Mouse (Mus musculus) neural tube, embryonic 11.5 days (tissue): ENCODE results near the gene H2afv. TPM values are rescaled to one million over a fixed set of nuclear protein-coding genes. Genes with fewer than 3 reads are reported as not detected.

Source experiments
- ATAC-seq: fragments of 200-750 bp; cut with Nextera tagmentation; 2 replicates; pipeline ENCODE4 v1.8.0; 2017; ENCODE audit warnings: moderate number of reproducible peaks, mild to moderate bottlenecking, moderate TSS enrichment, moderate library complexity; ENCODE audit not compliant: insufficient read depth, low FRiP score, low TSS enrichment
- DNase-seq: peaks from one replicate; pipeline ENCODE4 v3.0.0-alpha.2; 2015; ENCODE audit warnings: low spot score
- H3K27ac ChIP-seq: fragments of 300-500 bp; sonication (generic); 2 replicates; pipeline ENCODE4 v1.5.1; 2014; ENCODE audit warnings: low read depth, mild to moderate bottlenecking, low read length
- H3K27me3 ChIP-seq: fragments of 300-500 bp; sonication (generic); 2 replicates; pipeline ENCODE4 v1.6.1; 2014; ENCODE audit warnings: mild to moderate bottlenecking, low read length, mixed read lengths; ENCODE audit not compliant: control insufficient read depth, insufficient read depth
- H3K36me3 ChIP-seq: fragments of 300-500 bp; sonication (generic); 2 replicates; pipeline ENCODE4 v1.6.1; 2014; ENCODE audit warnings: mild to moderate bottlenecking, low read length, moderate library complexity, mixed read lengths; ENCODE audit not compliant: control insufficient read depth, insufficient read depth
- H3K4me1 ChIP-seq: fragments of 300-500 bp; sonication (generic); 2 replicates; pipeline ENCODE4 v1.6.1; 2014; ENCODE audit warnings: low read length, mixed read lengths; ENCODE audit not compliant: control insufficient read depth, insufficient read depth
- H3K4me2 ChIP-seq: fragments of 300-500 bp; sonication (generic); 2 replicates; pipeline ENCODE4 v1.6.1; 2014; ENCODE audit warnings: low read depth, mild to moderate bottlenecking, moderate library complexity
- H3K4me3 ChIP-seq: fragments of 300-500 bp; sonication (generic); 2 replicates; pipeline ENCODE4 v1.5.1; 2014; ENCODE audit warnings: low read depth, low read length
- H3K9ac ChIP-seq: fragments of 300-500 bp; sonication (generic); 2 replicates; pipeline ENCODE4 v1.6.1; 2014; ENCODE audit warnings: mild to moderate bottlenecking, low read length
- H3K9me3 ChIP-seq: fragments of 300-500 bp; sonication (generic); 2 replicates; pipeline ENCODE4 v1.6.1; 2016; ENCODE audit warnings: low read length; ENCODE audit not compliant: control insufficient read depth
- WGBS: fragments of 180-500 bp; shearing (Covaris S2); extraction: QIAGEN DNeasy Blood & Tissue Kit; methylation state at CpG from one replicate; pipeline ENCODE4 v1.1.7; 2014; 5-methylcytosine and 5-hydroxymethylcytosine counted together
- polyA plus RNA-seq: library from polyadenylated mRNA; unstranded; fragments of >200 nt; fragmentation: Nextera tagmentation; extraction: Ambion mirVana; gene quantifications from 2 replicates; pipeline ENCODE4 v1.2.1, GENCODE M21; 2014

H2afv gene
- polyA plus RNA-seq, 1 experiment from 2014 or later: 762 TPM

DNA sequence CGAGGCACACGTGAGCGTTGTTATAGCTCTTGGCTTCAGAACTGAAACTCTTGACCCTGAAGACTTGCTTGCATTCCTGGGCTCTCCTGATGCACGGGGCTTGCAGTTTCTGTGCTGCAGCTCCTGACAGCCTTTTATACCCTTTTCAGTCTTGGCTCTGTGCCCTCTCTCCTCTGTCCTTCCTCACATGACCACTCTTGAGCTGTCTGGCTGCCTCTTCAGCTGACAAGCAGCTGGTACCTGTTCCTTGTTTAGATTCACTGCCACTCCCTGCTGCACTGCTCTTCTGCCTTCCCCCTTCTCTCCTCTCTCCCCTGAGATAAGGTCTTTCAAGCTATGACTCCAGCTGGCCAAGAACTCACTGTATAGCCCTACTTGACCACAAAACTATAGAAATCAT, 3.2 kb upstream of the H2afv start:
- H3K9me3 ChIP-seq: no peaks in the 10 kb centered on the region
- H3K36me3 ChIP-seq: no peaks in the 10 kb centered on the region
- H3K27ac ChIP-seq: no peak overlapping the region
- no peak overlapping the region for H3K4me2 ChIP-seq
- WGBS: 91% methylated on average over 4 of the region's 4 CpGs
- ATAC-seq: no peak
- no peak overlapping the region for H3K9ac ChIP-seq
- H3K27me3 ChIP-seq: no peaks in the 10 kb centered on the region
- 0 out of 2 replicates have a peak, but pooled peaks cover 3% of the 10 kb centered on the region for H3K4me1 ChIP-seq
- no peak for DNase-seq
- H3K4me3 ChIP-seq: no peak overlapping the region

- ATAC-seq: no peak
- 90% methylated on average over 7 of the region's 7 CpGs for WGBS
- H3K9ac ChIP-seq: no peak overlapping the region
These were observed 1.7 kb upstream of the H2afv start for GRCm38 (mm10) chr11:6445951-6446350.

DNA sequence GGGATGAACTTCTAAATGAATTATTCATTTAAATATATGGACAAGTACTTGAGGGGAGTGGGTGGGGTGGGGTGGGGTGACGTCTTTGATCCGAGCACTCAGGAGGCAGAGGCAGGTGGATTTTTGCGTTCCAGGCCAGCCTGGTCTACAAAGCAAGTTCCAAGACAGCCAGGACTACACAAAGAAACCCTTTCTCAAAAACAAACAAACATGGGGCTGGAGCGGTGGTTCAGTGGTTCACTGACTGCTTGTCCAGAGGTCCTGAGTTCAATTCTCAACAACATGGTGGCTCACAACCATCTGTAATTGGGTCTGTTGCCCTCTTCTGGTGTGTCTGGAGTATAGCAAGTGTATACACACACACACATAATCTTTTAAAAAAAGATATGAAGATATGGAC, 1.2 kb upstream of the H2afv start:
- H3K9ac ChIP-seq: no peak overlapping the region
- H3K4me2 ChIP-seq: no peak overlapping the region
- DNase-seq: no peak
- H3K36me3 ChIP-seq: no peaks in the 10 kb centered on the region
- no peak overlapping the region for H3K27ac ChIP-seq
- no peak overlapping the region for H3K4me3 ChIP-seq
- WGBS: 81% methylated on average over 4 of the region's 4 CpGs
- no peak for ATAC-seq
- no peaks in the 10 kb centered on the region for H3K9me3 ChIP-seq
- H3K27me3 ChIP-seq: no peaks in the 10 kb centered on the region
- H3K4me1 ChIP-seq: 0 out of 2 replicates have a peak, but pooled peaks cover 3% of the 10 kb centered on the region

More at GRCm38 (mm10) chr11:6445951-6446350, 1.7 kb upstream of the H2afv start:
- no peak for DNase-seq
- H3K4me3 ChIP-seq: no peak overlapping the region
- H3K27me3 ChIP-seq: no peaks in the 10 kb centered on the region
- H3K36me3 ChIP-seq: no peaks in the 10 kb centered on the region
- no peaks in the 10 kb centered on the region for H3K9me3 ChIP-seq
- H3K4me2 ChIP-seq: no peak overlapping the region
- H3K4me1 ChIP-seq: 0 out of 2 replicates have a peak, but pooled peaks cover 3% of the 10 kb centered on the region
- no peak overlapping the region for H3K27ac ChIP-seq

GRCm38 (mm10) chr11:6443727-6444076, 541 bp downstream of the H2afv start:
- WGBS: 1% methylated on average over 10 of the region's 10 CpGs
- ATAC-seq (no peak), DNase-seq (no peak)
- Histone ChIP-seq H3K9ac (peak overlapping the region; percentile 88), H3K4me2 (peak overlapping the region; percentile 74), H3K27ac (peak overlapping the region; percentile 88), H3K9me3 (no peaks in the 10 kb centered on the region), H3K36me3 (no peaks in the 10 kb centered on the region), H3K4me1 (0 out of 2 replicates have a peak, but pooled peaks cover 3% of the 10 kb centered on the region), H3K27me3 (no peaks in the 10 kb centered on the region), H3K4me3 (peak overlapping the region; percentile 75)

GRCm38 (mm10) chr11:6443102-6443501, 1.1 kb downstream of the H2afv start:
- Histone ChIP-seq H3K36me3 (no peaks in the 10 kb centered on the region), H3K27ac (no peak overlapping the region), H3K4me2 (peak overlapping the region; percentile 74), H3K4me3 (peak overlapping the region; percentile 75), H3K27me3 (no peaks in the 10 kb centered on the region), H3K4me1 (0 out of 2 replicates have a peak, but pooled peaks cover 3% of the 10 kb centered on the region), H3K9me3 (no peaks in the 10 kb centered on the region), H3K9ac (peak overlapping the region; percentile 35; the same call in 1 of the 2 replicates)
- DNase-seq (no peak), ATAC-seq (no peak)
- WGBS: 67% methylated on average over 4 of the region's 4 CpGs

GRCm38 (mm10) chr11:6442566-6442965, 1.7 kb downstream of the H2afv start:
- ATAC-seq: no peak
- no peaks in the 10 kb centered on the region for H3K9me3 ChIP-seq

GRCm38 (mm10) chr11:6440171-6440570, 4.1 kb downstream of the H2afv start:
- no peak overlapping the region for H3K4me3 ChIP-seq
- no peak for DNase-seq
- no peak for ATAC-seq
- peaks cover 5% of the 10 kb centered on the region for H3K36me3 ChIP-seq
- no peaks in the 10 kb centered on the region for H3K27me3 ChIP-seq
- H3K9me3 ChIP-seq: no peaks in the 10 kb centered on the region
- H3K27ac ChIP-seq: no peak overlapping the region
- WGBS: 93% methylated on average over 4 of the region's 4 CpGs
- no peak overlapping the region for H3K9ac ChIP-seq
- H3K4me1 ChIP-seq: 0 out of 2 replicates have a peak, but pooled peaks cover 3% of the 10 kb centered on the region
- H3K4me2 ChIP-seq: no peak overlapping the region

More at GRCm38 (mm10) chr11:6442566-6442965, 1.7 kb downstream of the H2afv start:
- Histone ChIP-seq H3K9ac (no peak overlapping the region), H3K4me3 (no peak overlapping the region), H3K36me3 (peaks cover 2% of the 10 kb centered on the region; the same call in 1 of the 2 replicates), H3K27me3 (no peaks in the 10 kb centered on the region), H3K4me1 (0 out of 2 replicates have a peak, but pooled peaks cover 3% of the 10 kb centered on the region), H3K27ac (no peak overlapping the region), H3K4me2 (no peak overlapping the region)
- WGBS: 95% methylated on average over 4 of the region's 4 CpGs
- no peak for DNase-seq

DNA sequence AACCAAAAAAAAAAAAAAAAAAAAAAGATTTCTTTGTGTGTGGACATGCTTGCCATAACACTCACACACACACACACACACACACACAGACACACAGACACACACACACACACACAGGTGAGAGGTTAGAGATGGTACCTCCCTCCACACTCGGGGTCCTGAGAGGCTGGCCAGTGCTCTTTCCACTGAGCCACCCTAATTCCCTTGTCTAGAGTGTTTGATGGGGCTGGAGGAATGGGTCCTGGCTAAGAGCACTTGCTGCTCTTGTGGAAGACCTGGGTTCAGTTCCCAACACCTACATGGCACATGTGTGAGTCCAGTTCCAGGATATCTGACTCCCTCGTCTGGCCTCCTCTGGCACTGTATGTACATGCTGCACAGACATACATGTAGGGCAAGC, 6.6 kb downstream of the H2afv start:
- no peak overlapping the region for H3K27ac ChIP-seq
- peaks cover 10% of the 10 kb centered on the region for H3K36me3 ChIP-seq
- no peaks in the 10 kb centered on the region for H3K4me1 ChIP-seq
- H3K27me3 ChIP-seq: no peaks in the 10 kb centered on the region
- no peak for DNase-seq
- no peaks in the 10 kb centered on the region for H3K9me3 ChIP-seq
- WGBS: 95% methylated on average over 2 of the region's 2 CpGs
- no peak for ATAC-seq
- no peak overlapping the region for H3K4me2 ChIP-seq
- no peak overlapping the region for H3K4me3 ChIP-seq
- H3K9ac ChIP-seq: no peak overlapping the region

DNA sequence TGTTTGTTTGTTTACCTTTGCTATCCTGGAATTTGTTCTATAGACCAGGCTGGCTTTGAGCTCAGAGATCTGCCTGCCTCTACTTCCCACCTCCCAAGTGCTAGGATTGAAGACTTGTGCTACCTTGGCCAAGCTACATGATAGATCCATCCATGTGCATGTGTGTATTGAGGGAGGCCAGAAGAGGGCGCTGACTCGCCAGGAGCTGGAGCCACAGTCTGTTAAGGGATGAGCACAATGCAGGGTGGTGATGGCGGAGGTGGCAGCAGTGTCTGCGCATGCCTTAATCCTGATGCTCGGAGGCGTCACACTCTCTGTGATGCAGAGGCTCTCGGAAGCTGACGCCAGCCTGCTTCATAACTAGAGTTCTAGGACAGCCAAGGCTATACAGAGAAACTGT, 7.8 kb downstream of the H2afv start:
- Histone ChIP-seq H3K36me3 (peaks cover 10% of the 10 kb centered on the region), H3K4me3 (no peak overlapping the region)

More for the DNA sequence above, 7.8 kb downstream of the H2afv start:
- no peak overlapping the region for H3K9ac ChIP-seq
- no peak for ATAC-seq
- no peaks in the 10 kb centered on the region for H3K4me1 ChIP-seq
- H3K27me3 ChIP-seq: no peaks in the 10 kb centered on the region
- no peak overlapping the region for H3K27ac ChIP-seq
- H3K9me3 ChIP-seq: no peaks in the 10 kb centered on the region
- peak; percentile 56 for DNase-seq
- 72% methylated on average over 8 of the region's 8 CpGs for WGBS
- no peak overlapping the region for H3K4me2 ChIP-seq
